Mouse (Mus musculus): ENCODE results near the gene Zfp644. TPM values are rescaled to one million over a fixed set of nuclear protein-coding genes. Genes with fewer than 3 reads are reported as not detected.

Zfp644 gene
- polyA plus RNA-seq (2015; fragmentation: Nextera tagmentation; extraction: Ambion mirVana) = 64.7 and 73.4 TPM in 2 replicates

DNA sequence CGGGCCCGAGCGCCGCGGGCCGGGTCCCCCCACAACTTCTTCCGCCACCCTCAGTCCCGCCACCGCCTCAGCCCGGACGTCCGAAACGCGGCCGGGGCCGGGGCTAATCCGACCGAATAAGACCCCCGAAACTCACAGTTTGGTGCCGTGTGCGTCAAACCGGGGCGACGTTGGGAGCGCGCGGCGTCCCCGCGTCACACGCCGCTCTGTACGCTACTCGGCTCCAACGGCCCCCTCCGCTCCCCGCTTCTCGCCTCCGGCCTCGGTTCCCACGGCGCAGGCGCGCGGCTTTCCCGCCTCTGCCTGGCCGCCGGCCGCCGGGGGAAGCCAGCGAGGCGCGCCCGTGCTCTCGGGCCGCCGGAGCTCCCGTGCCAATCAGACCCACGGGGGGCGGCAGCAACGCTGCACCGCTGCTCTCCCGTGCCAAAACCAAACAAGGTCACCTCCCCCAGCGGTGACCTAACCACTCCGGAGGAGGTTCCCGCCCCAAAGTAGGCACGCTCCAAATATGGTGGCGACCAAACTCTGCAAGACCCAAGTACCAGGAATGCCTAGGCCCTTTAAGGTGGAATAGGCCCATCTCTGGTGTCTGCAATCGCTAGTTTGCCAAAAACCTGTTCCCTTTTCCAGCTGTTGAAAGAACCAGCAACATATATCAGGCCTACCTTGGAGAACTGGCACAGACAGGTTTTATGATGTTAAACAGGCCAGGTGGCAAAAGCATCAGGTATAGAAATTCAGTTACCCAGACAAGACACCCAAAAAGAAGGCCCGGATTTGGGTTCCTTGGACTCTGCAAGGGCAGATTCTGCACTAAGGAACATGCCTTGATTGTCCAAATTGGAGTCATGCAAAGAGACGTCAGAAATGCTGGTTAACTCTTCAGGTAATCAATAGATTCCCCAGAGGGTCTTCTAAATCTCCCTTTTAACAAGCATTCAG lies at the start of gene Zfp644:
TSS of gene Zfp644 (minus strand) at position 892 of the 942 bp plus-strand sequence.
- peak; percentile 98 for ATAC-seq
- Histone ChIP-seq H3K9me3 (replicated peaks; ENCODE audit: control insufficient read depth, low read length, poor library complexity, severe bottlenecking) (no peaks in the 10 kb centered on the region), H3K4me3 (ENCODE audit: low read depth, low read length) (peak within 1 kb of the TSS; percentile 94), H3K27ac (ENCODE audit: low read length) (peak within 1 kb of the TSS; percentile 99), H3K9ac (ENCODE audit: low read depth, low read length) (peak within 1 kb of the TSS; percentile 98), H3K27me3 (ENCODE audit: control insufficient read depth, insufficient read depth, low read depth, low read length) (no peaks in the 10 kb centered on the region), H3K4me1 (ENCODE audit: control insufficient read depth, insufficient read depth, low read length) (peaks cover 33% of the 10 kb centered on the region), H3K4me2 (ENCODE audit: low read length) (peak within 1 kb of the TSS; percentile 72), H3K36me3 (ENCODE audit: control insufficient read depth, insufficient read depth, low read length) (no peaks in the 10 kb centered on the region)
- WGBS = 2% methylated on average over 68 of the region's 71 CpGs

DNA sequence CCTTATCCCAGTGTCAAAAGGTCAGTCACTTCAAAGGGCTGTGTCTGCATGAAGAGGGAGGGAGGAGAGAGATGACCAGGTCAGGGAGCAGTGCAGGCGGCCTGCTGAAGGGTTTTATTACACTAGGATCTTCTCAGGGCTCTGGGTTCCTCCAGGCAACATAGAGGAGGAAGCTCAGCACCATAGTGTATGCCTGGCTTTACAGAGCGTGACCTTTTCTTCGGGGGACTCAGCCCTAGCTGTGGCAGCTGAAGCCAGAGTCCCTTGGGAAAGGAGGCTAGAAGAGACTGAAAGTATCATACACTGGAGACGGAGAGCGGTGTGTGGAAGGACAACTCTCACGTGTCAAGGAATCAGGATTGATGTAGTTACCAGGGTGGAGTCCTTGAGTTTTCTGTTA lies 42.6 kb upstream of the Zfp644 start:
- no peak overlapping the region for H3K27ac ChIP-seq (ENCODE audit: low read length)
- no peaks in the 10 kb centered on the region for H3K4me1 ChIP-seq (ENCODE audit: control insufficient read depth, insufficient read depth, low read length)
- no peaks in the 10 kb centered on the region for H3K36me3 ChIP-seq (ENCODE audit: control insufficient read depth, insufficient read depth, low read length)
- WGBS = 51% methylated on average over 6 of the region's 6 CpGs
- no peak overlapping the region for H3K4me3 ChIP-seq (ENCODE audit: low read depth, low read length)
- no peak overlapping the region for H3K4me2 ChIP-seq (ENCODE audit: low read length)
- ATAC-seq = no peak
- H3K27me3 ChIP-seq (ENCODE audit: control insufficient read depth, insufficient read depth, low read depth, low read length) = no peaks in the 10 kb centered on the region
- no peak overlapping the region for H3K9ac ChIP-seq (ENCODE audit: low read depth, low read length)
- H3K9me3 ChIP-seq (replicated peaks; ENCODE audit: control insufficient read depth, low read length, poor library complexity, severe bottlenecking) = no peaks in the 10 kb centered on the region

DNA sequence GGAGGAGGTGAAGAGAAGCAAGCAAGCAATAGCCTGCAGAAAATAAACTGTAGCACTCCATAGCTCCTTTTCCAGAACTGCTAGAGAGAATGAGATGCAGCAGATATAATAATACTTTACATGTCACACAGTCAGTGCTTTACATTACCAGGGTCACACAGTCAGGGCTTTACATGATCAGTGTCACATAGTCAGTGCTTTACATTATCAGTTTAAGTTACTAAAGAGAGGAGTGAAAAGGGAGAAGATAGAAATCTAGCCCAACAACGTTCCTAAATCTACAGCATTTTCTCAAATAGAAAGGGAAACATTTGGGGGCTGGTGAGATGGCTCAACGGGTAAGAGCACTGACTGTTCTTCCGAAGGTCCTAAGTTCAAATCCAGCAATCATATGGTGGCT lies 26.4 kb upstream of the Zfp644 start:
- H3K4me3 ChIP-seq (ENCODE audit: low read depth, low read length) = no peak overlapping the region
- no peaks in the 10 kb centered on the region for H3K9me3 ChIP-seq (replicated peaks; ENCODE audit: control insufficient read depth, low read length, poor library complexity, severe bottlenecking)
- H3K36me3 ChIP-seq (ENCODE audit: control insufficient read depth, insufficient read depth, low read length) = no peaks in the 10 kb centered on the region
- no peaks in the 10 kb centered on the region for H3K27me3 ChIP-seq (ENCODE audit: control insufficient read depth, insufficient read depth, low read depth, low read length)
- no peak overlapping the region for H3K27ac ChIP-seq (ENCODE audit: low read length)
- H3K4me1 ChIP-seq (ENCODE audit: control insufficient read depth, insufficient read depth, low read length) = no peaks in the 10 kb centered on the region
- WGBS = 88% methylated on average over 3 of the region's 3 CpGs
- H3K9ac ChIP-seq (ENCODE audit: low read depth, low read length) = no peak overlapping the region
- no peak overlapping the region for H3K4me2 ChIP-seq (ENCODE audit: low read length)
- ATAC-seq = no peak

DNA sequence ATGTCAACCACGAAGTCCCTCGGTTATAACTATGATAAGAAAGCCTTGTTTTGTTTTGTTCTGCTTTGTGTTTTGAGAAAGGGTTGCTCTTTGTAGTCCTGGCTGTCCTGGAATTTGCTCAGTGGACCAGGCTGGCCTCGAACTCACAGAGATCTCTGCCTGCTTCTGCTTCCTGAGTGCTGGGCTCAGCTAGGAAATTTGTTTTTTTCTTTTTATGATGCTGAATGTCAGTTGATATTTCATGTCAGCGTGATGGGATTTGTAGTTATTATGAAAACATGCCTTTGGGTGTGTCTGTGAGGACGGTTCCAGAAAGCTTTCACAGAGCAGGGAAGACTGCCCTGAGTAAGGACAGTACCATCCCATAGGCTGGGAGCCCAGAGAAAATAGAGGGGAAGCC lies 25.7 kb upstream of the Zfp644 start:
- H3K27ac ChIP-seq (ENCODE audit: low read length) = no peak overlapping the region
- H3K4me3 ChIP-seq (ENCODE audit: low read depth, low read length) = no peak overlapping the region
- no peak overlapping the region for H3K4me2 ChIP-seq (ENCODE audit: low read length)
- no peak overlapping the region for H3K9ac ChIP-seq (ENCODE audit: low read depth, low read length)
- H3K4me1 ChIP-seq (ENCODE audit: control insufficient read depth, insufficient read depth, low read length) = no peaks in the 10 kb centered on the region
- no peaks in the 10 kb centered on the region for H3K36me3 ChIP-seq (ENCODE audit: control insufficient read depth, insufficient read depth, low read length)
- 81% methylated on average over 5 of the region's 5 CpGs for WGBS
- no peaks in the 10 kb centered on the region for H3K9me3 ChIP-seq (replicated peaks; ENCODE audit: control insufficient read depth, low read length, poor library complexity, severe bottlenecking)
- ATAC-seq = no peak
- no peaks in the 10 kb centered on the region for H3K27me3 ChIP-seq (ENCODE audit: control insufficient read depth, insufficient read depth, low read depth, low read length)

DNA sequence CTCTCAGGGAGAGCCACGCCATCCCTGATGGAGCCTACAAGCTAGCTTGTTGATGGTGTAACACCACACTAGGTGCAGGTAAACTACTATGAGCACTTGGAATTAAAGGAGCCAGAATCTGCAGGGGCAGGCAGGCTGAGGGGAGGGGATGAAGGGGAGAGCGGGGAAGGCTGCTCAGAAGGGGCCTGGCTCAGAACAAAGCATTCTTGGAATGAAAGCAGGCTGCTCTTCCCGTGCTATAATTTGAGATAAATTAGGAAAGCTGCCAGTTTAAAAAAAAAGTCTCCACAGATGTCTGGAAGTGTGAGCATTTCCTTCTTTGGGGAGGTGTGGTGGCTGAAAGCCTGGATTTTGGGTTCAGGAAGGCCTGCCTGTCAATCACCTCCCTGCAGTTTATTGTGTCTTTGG lies 14.8 kb upstream of the Zfp644 start:
- Histone ChIP-seq H3K27ac (ENCODE audit: low read length) (no peak overlapping the region), H3K9ac (ENCODE audit: low read depth, low read length) (no peak overlapping the region), H3K4me3 (ENCODE audit: low read depth, low read length) (no peak overlapping the region), H3K4me1 (ENCODE audit: control insufficient read depth, insufficient read depth, low read length) (peaks cover 5% of the 10 kb centered on the region; the same call in 1 of the 2 replicates), H3K9me3 (replicated peaks; ENCODE audit: control insufficient read depth, low read length, poor library complexity, severe bottlenecking) (no peaks in the 10 kb centered on the region), H3K4me2 (ENCODE audit: low read length) (no peak overlapping the region), H3K36me3 (ENCODE audit: control insufficient read depth, insufficient read depth, low read length) (no peaks in the 10 kb centered on the region), H3K27me3 (ENCODE audit: control insufficient read depth, insufficient read depth, low read depth, low read length) (no peaks in the 10 kb centered on the region)
- 21% methylated on average over 3 of the region's 3 CpGs for WGBS
- no peak for ATAC-seq

DNA sequence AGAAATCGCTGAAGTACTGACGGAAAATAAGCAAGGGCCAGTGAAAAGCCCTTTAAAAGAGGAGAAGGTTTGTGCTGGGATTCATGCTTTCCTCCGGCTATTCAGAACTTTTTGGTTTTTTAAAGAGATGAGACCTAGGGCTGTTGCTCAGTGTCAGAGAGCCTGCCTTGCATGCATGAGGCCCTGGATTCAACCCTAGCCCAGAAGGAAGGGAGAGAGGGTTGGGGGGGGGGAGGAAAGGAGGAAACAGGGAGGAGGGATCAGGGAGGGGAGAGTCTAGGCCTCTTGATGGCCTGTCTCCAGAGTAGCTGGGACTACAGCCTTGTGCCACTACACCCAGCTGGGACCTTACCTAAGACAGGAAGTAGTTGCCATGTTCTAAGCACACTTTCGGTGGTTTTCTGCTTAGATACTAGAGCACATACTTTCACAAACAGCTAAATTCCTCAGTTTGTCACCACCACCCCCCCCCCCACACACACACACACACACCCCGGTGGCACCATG lies 14.2 kb upstream of the Zfp644 start:
- WGBS = 77% methylated on average over 5 of the region's 5 CpGs
- Histone ChIP-seq H3K27me3 (ENCODE audit: control insufficient read depth, insufficient read depth, low read depth, low read length) (no peaks in the 10 kb centered on the region), H3K4me1 (ENCODE audit: control insufficient read depth, insufficient read depth, low read length) (peaks cover 5% of the 10 kb centered on the region; the same call in 1 of the 2 replicates), H3K27ac (ENCODE audit: low read length) (no peak overlapping the region), H3K4me3 (ENCODE audit: low read depth, low read length) (no peak overlapping the region), H3K4me2 (ENCODE audit: low read length) (no peak overlapping the region), H3K9ac (ENCODE audit: low read depth, low read length) (no peak overlapping the region), H3K36me3 (ENCODE audit: control insufficient read depth, insufficient read depth, low read length) (no peaks in the 10 kb centered on the region), H3K9me3 (replicated peaks; ENCODE audit: control insufficient read depth, low read length, poor library complexity, severe bottlenecking) (no peaks in the 10 kb centered on the region)
- ATAC-seq = no peak

DNA sequence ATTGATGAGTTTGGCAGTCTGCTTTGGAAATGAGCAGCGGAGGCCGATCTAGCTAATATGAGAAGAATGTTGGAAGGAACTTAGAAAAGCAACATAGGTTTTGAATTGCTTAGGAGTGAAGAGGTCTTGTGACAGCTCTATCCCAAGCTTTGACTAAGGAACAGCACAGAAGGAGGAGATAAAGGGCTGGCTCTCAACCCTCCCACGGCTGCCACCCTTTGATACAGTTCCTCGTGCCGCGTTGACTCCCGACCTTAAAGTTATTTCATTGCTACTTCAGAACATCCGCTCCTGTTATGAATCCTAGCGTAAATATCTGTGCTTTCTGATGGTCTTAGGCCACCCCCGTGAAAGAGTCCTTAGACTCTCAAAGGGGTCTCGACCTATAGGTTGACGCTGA lies 13.5 kb upstream of the Zfp644 start:
- Histone ChIP-seq H3K27me3 (ENCODE audit: control insufficient read depth, insufficient read depth, low read depth, low read length) (no peaks in the 10 kb centered on the region), H3K4me2 (ENCODE audit: low read length) (no peak overlapping the region), H3K9ac (ENCODE audit: low read depth, low read length) (no peak overlapping the region), H3K27ac (ENCODE audit: low read length) (no peak overlapping the region), H3K9me3 (replicated peaks; ENCODE audit: control insufficient read depth, low read length, poor library complexity, severe bottlenecking) (no peaks in the 10 kb centered on the region), H3K36me3 (ENCODE audit: control insufficient read depth, insufficient read depth, low read length) (no peaks in the 10 kb centered on the region), H3K4me3 (ENCODE audit: low read depth, low read length) (no peak overlapping the region), H3K4me1 (ENCODE audit: control insufficient read depth, insufficient read depth, low read length) (peaks cover 5% of the 10 kb centered on the region; the same call in 1 of the 2 replicates)
- no peak for ATAC-seq
- 79% methylated on average over 12 of the region's 12 CpGs for WGBS

DNA sequence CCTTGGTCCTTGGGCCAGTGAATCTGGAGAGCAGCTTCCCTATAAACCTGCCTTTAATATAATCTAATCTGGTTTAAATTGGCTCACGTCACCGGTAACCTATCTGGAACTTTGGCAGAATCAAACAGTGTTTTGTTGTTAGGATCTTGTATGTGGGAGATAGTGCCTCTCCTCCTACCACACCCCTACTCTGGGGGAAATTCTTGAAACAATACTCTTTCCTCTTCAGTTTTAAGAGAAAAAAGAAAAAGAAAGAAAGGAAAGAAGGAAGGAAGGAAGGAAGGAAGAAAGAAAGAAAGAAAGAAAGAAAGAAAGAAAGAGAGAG lies 13.0 kb upstream of the Zfp644 start:
- no peak overlapping the region for H3K27ac ChIP-seq (ENCODE audit: low read length)
- no peak overlapping the region for H3K4me3 ChIP-seq (ENCODE audit: low read depth, low read length)
- ATAC-seq = no peak
- no peaks in the 10 kb centered on the region for H3K27me3 ChIP-seq (ENCODE audit: control insufficient read depth, insufficient read depth, low read depth, low read length)
- H3K9me3 ChIP-seq (replicated peaks; ENCODE audit: control insufficient read depth, low read length, poor library complexity, severe bottlenecking) = no peaks in the 10 kb centered on the region
- H3K4me2 ChIP-seq (ENCODE audit: low read length) = no peak overlapping the region
- no peak overlapping the region for H3K9ac ChIP-seq (ENCODE audit: low read depth, low read length)
- H3K4me1 ChIP-seq (ENCODE audit: control insufficient read depth, insufficient read depth, low read length) = peaks cover 5% of the 10 kb centered on the region; the same call in 1 of the 2 replicates
- H3K36me3 ChIP-seq (ENCODE audit: control insufficient read depth, insufficient read depth, low read length) = no peaks in the 10 kb centered on the region
- 56% methylated on average over 2 of the region's 2 CpGs for WGBS

DNA sequence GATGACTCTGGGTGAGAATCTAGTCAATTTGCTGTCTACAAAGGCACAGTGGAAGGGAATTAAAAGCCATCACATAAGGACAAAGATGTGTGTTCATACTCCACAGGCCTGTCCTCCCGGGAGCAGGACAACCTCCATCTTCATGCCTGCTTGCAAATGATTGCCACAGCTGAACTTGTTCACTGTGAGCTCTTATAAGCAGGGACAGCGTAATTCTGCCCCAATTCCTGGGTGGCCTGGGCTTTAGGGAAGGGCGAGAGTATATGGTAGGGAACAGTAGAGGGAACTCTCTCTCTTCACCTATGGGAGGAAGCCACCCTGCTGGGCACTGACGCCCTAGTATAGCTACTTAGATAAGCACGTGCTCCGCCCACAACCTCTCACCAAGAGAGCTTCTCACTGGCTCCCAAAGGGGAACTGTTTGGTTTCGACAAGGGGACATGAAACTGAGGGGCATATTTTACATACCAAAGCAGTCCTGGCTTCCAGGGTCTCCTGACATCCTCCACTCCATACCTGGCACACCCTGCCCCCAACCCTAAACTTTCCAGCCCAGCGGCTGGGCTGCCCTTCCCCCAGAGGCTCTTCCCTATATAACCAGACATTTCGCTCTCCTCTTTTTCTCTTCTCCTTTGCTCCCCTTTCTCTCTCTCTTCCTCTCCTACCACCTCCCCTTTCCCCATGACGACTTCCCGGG lies 12.4 kb upstream of the Zfp644 start:
- no peaks in the 10 kb centered on the region for H3K36me3 ChIP-seq (ENCODE audit: control insufficient read depth, insufficient read depth, low read length)
- H3K4me1 ChIP-seq (ENCODE audit: control insufficient read depth, insufficient read depth, low read length) = peaks cover 5% of the 10 kb centered on the region; the same call in 1 of the 2 replicates
- 45% methylated on average over 11 of the region's 11 CpGs for WGBS
- no peak for ATAC-seq
- no peak overlapping the region for H3K9ac ChIP-seq (ENCODE audit: low read depth, low read length)
- no peak overlapping the region for H3K27ac ChIP-seq (ENCODE audit: low read length)
- H3K27me3 ChIP-seq (ENCODE audit: control insufficient read depth, insufficient read depth, low read depth, low read length) = no peaks in the 10 kb centered on the region
- no peaks in the 10 kb centered on the region for H3K9me3 ChIP-seq (replicated peaks; ENCODE audit: control insufficient read depth, low read length, poor library complexity, severe bottlenecking)
- H3K4me3 ChIP-seq (ENCODE audit: low read depth, low read length) = no peak overlapping the region
- H3K4me2 ChIP-seq (ENCODE audit: low read length) = no peak overlapping the region
